Mouse (Mus musculus): ENCODE data around the gene Sbsn. TPM values are rescaled to one million over a fixed set of nuclear protein-coding genes. Genes with fewer than 3 reads are reported as not detected.

Sbsn gene
- polyA plus RNA-seq (2012): 1.7 and 3.2 TPM in 2 replicates

GRCm38 (mm10) chr7:30751086-30751669 is at the start of gene Sbsn:
Gene Sbsn (plus strand): TSS chr7:30751471.

DNA sequence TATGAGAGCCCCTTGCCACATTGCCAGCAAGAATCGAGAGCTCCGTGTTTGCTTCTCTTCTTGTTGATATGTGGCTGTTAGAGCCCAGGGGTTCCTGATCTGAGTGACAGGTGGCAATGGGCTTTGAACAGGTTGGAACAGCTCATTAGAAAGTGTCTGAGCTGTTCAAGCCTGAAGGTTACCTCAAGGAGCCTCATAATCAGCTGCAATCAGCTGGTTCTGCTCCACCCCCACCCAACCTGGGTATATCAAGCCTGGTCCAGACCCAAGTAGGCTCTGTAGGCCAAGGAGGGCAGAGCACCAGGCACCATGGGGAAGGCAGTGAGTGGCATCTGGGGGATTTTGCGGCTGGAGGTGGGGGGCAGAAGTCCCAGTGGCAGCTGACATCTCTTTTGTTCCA is 39.3 kb upstream of the Sbsn start, which contains the start of gene Atp4a:
Gene Atp4a (plus strand): TSS at position 268 of the 400 bp plus-strand sequence.

DNA sequence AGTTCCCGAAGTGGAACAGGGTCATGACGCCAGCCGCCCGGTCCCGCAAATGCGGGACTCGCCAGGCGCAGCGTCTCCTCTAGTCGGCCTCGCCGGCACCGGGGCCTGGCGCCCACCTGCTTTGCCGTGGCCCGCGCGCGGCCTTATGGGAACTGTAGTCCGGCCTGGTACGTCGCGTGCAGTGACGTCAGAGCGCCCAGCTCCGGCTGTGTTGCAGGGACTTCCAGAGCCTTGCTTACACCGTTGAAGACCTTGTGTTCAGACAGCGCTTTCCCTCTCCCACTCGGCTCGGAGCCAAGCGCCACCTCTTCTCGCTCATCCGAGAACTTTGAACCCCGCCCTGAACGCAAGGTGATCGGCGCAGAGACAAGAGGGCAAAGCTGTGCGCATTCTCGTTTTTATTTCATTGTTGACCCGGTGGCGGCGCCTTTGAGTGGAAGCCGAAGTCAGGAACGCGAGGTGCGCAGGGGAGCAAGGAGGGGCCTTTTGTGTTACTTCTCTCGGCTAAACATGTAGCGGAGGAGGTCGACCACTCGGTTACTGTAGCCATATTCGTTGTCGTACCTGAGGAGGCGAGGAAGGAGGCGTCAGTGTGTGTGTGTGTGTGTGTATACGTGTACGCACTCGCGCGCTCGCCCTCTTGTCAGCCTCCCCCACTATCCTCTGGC is 21.7 kb upstream of the Sbsn start, which contains the start of gene Tmem147:
Gene Tmem147 (minus strand): TSS at position 145 of the 668 bp plus-strand sequence.

DNA sequence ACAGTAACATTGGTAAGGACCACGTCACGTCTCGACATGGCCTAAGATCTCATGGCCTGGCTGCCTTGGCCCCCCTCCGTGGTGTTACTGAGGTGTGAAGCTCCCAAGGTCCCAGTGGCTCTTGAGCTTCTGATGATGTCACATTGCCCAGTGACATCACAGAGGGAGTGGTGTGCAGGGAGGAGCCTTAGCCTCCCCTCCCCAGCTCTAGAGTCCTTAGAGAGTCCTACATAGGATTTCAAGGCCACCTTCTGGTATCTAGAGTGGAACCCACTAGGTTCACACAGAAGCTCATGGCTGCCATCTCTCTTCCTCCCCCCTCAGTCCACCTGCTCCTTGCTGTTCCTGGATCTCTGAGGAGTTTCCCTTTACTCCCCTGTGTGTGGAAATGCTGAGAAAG is 7.7 kb upstream of the Sbsn start, which contains the start of gene Gapdhs:
Gene Gapdhs (minus strand): TSS at position 65 of the 400 bp plus-strand sequence.

DNA sequence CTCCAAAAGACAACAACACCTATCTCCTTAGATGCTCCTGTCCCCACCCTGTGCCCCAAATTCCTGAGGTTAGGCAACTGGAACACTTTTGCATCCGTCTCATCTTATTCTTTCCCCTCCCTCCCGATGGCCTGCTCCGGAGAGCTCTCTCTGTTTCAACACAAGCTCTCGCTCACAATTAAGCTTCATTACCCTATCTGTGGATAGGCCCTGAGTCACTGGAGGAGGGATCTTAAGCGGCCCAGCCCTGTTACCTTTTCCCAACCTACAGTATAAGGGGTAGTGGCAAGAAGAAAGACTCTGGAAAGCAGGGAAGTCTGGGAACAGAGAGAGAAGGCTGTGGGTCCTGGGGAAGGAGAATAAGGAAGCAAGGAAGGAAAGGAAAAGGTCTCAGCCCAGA is 12.2 kb downstream of the Sbsn start, which contains the start of gene Dmkn:
Gene Dmkn (plus strand): TSS at position 301 of the 400 bp plus-strand sequence.

GRCm38 (mm10) chr7:30787377-30788022 is 36.2 kb downstream of the Sbsn start, which contains the start of gene Krtdap:
Gene Krtdap (plus strand): TSS chr7:30787896.

Other genes with a start within 250 kb of the Sbsn start
- 74.2 and 104 TPM in 2 replicates for gene Arhgap33, start 216.4 kb upstream of the Sbsn start, polyA plus RNA-seq (2012)
- gene Hspb6, start 199.3 kb upstream of the Sbsn start, polyA plus RNA-seq (2012): 6.5 and 7.0 TPM in 2 replicates
- 20.5 and 24.2 TPM in 2 replicates for gene Proser3, start 199.2 kb upstream of the Sbsn start, polyA plus RNA-seq (2012)
- 64.1 and 77.3 TPM in 2 replicates for gene Lin37, start 191.6 kb upstream of the Sbsn start, polyA plus RNA-seq (2012)
- 86.2 and 92.8 TPM in 2 replicates for gene U2af1l4, start 188.2 kb upstream of the Sbsn start, polyA plus RNA-seq (2012)
- gene Gm49396, start 188.1 kb upstream of the Sbsn start, polyA plus RNA-seq (2012): 3.0 and 6.0 TPM in 2 replicates
- gene Psenen, start 187.8 kb upstream of the Sbsn start, polyA plus RNA-seq (2012): 48.5 and 51.9 TPM in 2 replicates
- gene Igflr1, start 186.0 kb upstream of the Sbsn start, polyA plus RNA-seq (2012): 8.8 and 9.3 TPM in 2 replicates
- gene Kmt2b, start 162.7 kb upstream of the Sbsn start, polyA plus RNA-seq (2012): 80.2 and 109 TPM in 2 replicates
- 0.64 TPM in 1 of 2 replicates, not detected in the other for gene Zbtb32, start 152.6 kb upstream of the Sbsn start, polyA plus RNA-seq (2012)
- gene Upk1a, start 138.6 kb upstream of the Sbsn start, polyA plus RNA-seq (2012): 0.46 and 0.82 TPM in 2 replicates
- gene Cox6b1, start 125.3 kb upstream of the Sbsn start, polyA plus RNA-seq (2012): 70.6 and 81.6 TPM in 2 replicates
- gene Etv2, start 115.6 kb upstream of the Sbsn start, polyA plus RNA-seq (2012): 0.23 and 0.25 TPM in 2 replicates
- gene Rbm42, start 101.2 kb upstream of the Sbsn start, polyA plus RNA-seq (2012): 287 and 309 TPM in 2 replicates
- gene Haus5, start 86.5 kb upstream of the Sbsn start, polyA plus RNA-seq (2012): 39.5 and 49.7 TPM in 2 replicates
- not detected in 2 replicates for gene Pmis2, start 79.9 kb upstream of the Sbsn start, polyA plus RNA-seq (2012)
- gene 2200002J24Rik, start 52.5 kb upstream of the Sbsn start, polyA plus RNA-seq (2012): not detected in 2 replicates
- gene Atp4a, start 39.3 kb upstream of the Sbsn start, polyA plus RNA-seq (2012): 0.93 and 1.6 TPM in 2 replicates
- gene Tmem147, start 21.9 kb upstream of the Sbsn start, polyA plus RNA-seq (2012): 48.5 and 64.1 TPM in 2 replicates
- not detected in 2 replicates for gene Gapdhs, start 7.8 kb upstream of the Sbsn start, polyA plus RNA-seq (2012)
- gene Dmkn, start 12.3 kb downstream of the Sbsn start, polyA plus RNA-seq (2012): 2.0 and 6.7 TPM in 2 replicates
- not detected in 2 replicates for gene Krtdap, start 36.4 kb downstream of the Sbsn start, polyA plus RNA-seq (2012)
- 11.4 and 19.2 TPM in 2 replicates for gene Ffar2, start 72.3 kb downstream of the Sbsn start, polyA plus RNA-seq (2012)
- not detected in 2 replicates for gene Ffar3, start 104.7 kb downstream of the Sbsn start, polyA plus RNA-seq (2012)
- 0.10 and 0.13 TPM in 2 replicates for gene Ffar1, start 110.1 kb downstream of the Sbsn start, polyA plus RNA-seq (2012)
- gene Cd22, start 128.9 kb downstream of the Sbsn start, polyA plus RNA-seq (2012): 5.0 and 5.4 TPM in 2 replicates
- gene Mag, start 163.4 kb downstream of the Sbsn start, polyA plus RNA-seq (2012): 0.37 and 0.72 TPM in 2 replicates
- not detected in 2 replicates for gene Hamp2, start 173.2 kb downstream of the Sbsn start, polyA plus RNA-seq (2012)
- not detected in 2 replicates for gene Hamp, start 192.6 kb downstream of the Sbsn start, polyA plus RNA-seq (2012)
- 169 and 182 TPM in 2 replicates for gene Usf2, start 205.3 kb downstream of the Sbsn start, polyA plus RNA-seq (2012)
- 1.3 and 1.5 TPM in 2 replicates for gene Lsr, start 222.0 kb downstream of the Sbsn start, polyA plus RNA-seq (2012)
- gene Fam187b, start 222.3 kb downstream of the Sbsn start, polyA plus RNA-seq (2012): 0.08 TPM in 1 of 2 replicates, not detected in the other